Mouse (Mus musculus): ENCODE measurements at regions not wholly inside any gene's neighbourhood (a gene's known extent, or its start where the extent isn't known, plus 50 kb on each side); places are given as distances from the start of the nearest gene placed in this dataset.
A peak's percentile ranks its signal among the peaks of the same experiment; 100 is the strongest.

DNA sequence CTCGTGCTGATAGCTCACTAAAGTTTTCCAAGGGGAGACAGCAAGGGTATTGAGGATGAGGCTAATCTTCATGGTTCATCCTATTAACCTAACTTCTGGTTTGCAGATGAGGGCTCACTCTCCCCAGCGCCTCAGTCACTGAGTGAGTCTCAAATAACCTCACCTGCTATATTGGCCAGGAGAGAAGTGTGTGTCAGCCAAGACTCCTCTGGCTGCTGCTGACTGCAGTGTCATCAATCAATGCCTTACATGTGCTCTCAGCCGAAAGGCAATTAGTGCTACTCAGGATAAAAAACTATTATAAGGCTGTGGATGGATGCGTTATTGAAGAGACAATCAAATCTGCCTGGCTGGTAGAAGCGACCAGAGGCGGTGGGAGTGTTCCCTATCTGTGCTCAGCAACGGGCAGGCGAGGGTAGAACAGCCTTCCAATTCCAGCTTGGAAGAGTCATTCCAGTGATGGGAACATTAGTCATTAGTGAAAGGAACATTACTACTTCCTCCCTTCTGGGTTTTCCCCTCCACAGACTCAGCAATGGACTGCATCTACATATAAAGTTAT, 96.4 kb downstream of the Grpr start:
- DNase-seq (ENCODE audit: low spot score, missing footprints) (no peak), ATAC-seq (ENCODE audit: low FRiP score) (no peak)
- H3K27me3 ChIP-seq (ENCODE audit: control insufficient read depth, insufficient read depth, low read length) = peaks cover 7% of the 10 kb centered on the region; the same call in 1 of the 2 replicates
- H3K9me3 ChIP-seq (ENCODE audit: control insufficient read depth, low read length) = no peaks in the 10 kb centered on the region
- no peak overlapping the region for H3K9ac ChIP-seq (ENCODE audit: low read length)
- no peaks in the 10 kb centered on the region for H3K36me3 ChIP-seq (ENCODE audit: control insufficient read depth, insufficient read depth, low read length)
- no peak overlapping the region for H3K27ac ChIP-seq (ENCODE audit: low read depth, low read length)
- H3K4me3 ChIP-seq (ENCODE audit: low read depth, low read length) = no peak overlapping the region
- H3K4me2 ChIP-seq = no peak overlapping the region
- H3K4me1 ChIP-seq (ENCODE audit: control insufficient read depth, insufficient read depth, low read length) = no peaks in the 10 kb centered on the region
- WGBS = 87% methylated on average over 8 of the region's 8 CpGs

DNA sequence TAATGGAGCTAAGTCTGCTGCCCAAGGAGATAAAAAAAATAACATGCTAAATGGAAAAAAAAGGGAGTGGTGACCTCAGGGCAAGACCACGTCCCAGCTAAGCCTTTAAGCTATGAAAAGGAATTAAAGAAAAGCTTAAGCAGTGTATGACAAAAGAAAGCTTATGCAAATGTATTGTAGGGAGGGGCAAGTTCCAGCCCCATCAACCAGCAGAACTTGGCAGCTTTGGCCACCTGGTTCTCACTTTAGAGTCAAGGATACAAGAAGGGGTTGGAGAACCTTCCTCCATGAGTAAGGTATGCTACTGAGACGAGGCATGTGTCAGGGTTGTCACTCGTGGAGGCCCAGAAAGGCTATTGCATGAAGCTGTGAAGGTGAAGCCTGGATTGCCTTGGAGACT, 143.9 kb downstream of the Grpr start:
- 30% methylated on average over 3 of the region's 3 CpGs for WGBS
- no peak overlapping the region for H3K4me3 ChIP-seq (ENCODE audit: low read depth, low read length)
- DNase-seq (ENCODE audit: low spot score, missing footprints) = no peak
- no peak overlapping the region for H3K27ac ChIP-seq (ENCODE audit: low read depth, low read length)
- H3K36me3 ChIP-seq (ENCODE audit: control insufficient read depth, insufficient read depth, low read length) = no peaks in the 10 kb centered on the region
- H3K27me3 ChIP-seq (ENCODE audit: control insufficient read depth, insufficient read depth, low read length) = no peaks in the 10 kb centered on the region
- peaks cover 2% of the 10 kb centered on the region; the same call in 1 of the 2 replicates for H3K4me1 ChIP-seq (ENCODE audit: control insufficient read depth, insufficient read depth, low read length)
- peak; percentile 89 for ATAC-seq (ENCODE audit: low FRiP score)
- no peak overlapping the region for H3K4me2 ChIP-seq
- H3K9me3 ChIP-seq (ENCODE audit: control insufficient read depth, low read length) = no peaks in the 10 kb centered on the region
- no peak overlapping the region for H3K9ac ChIP-seq (ENCODE audit: low read length)

DNA sequence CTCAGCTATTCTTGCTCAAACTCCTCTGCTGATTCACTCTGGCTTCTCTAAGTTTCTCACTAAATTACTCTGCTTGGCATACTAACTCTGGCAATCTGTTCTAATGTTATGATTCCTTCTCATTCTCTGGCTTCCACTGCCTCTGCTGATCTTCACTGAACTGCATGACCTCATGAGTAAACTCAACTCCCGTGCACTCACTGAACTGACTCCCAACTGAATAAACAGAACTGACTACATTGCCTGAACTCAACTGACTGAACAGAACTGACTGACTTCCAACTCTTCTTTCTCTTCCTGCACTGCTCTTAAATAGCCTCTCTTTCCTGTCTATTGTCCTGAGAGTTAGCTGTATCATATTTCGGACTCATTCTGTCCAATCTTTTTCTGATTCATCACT, 163.1 kb downstream of the Grpr start:
- H3K27ac ChIP-seq (ENCODE audit: low read depth, low read length) = no peak overlapping the region
- 82% methylated on average over 2 of the region's 2 CpGs for WGBS

More for the DNA sequence above, 163.1 kb downstream of the Grpr start:
- DNase-seq (ENCODE audit: low spot score, missing footprints) = no peak
- Histone ChIP-seq H3K27me3 (ENCODE audit: control insufficient read depth, insufficient read depth, low read length) (no peaks in the 10 kb centered on the region), H3K4me2 (no peak overlapping the region), H3K9me3 (ENCODE audit: control insufficient read depth, low read length) (no peaks in the 10 kb centered on the region), H3K36me3 (ENCODE audit: control insufficient read depth, insufficient read depth, low read length) (no peaks in the 10 kb centered on the region), H3K4me1 (ENCODE audit: control insufficient read depth, insufficient read depth, low read length) (no peaks in the 10 kb centered on the region), H3K9ac (ENCODE audit: low read length) (no peak overlapping the region), H3K4me3 (ENCODE audit: low read depth, low read length) (no peak overlapping the region)
- ATAC-seq (ENCODE audit: low FRiP score) = no peak

All from midbrain, embryonic 11.5 days (tissue).